Mouse (Mus musculus): ENCODE results near the gene Fxyd4. TPM values are rescaled to one million over a fixed set of nuclear protein-coding genes. Genes with fewer than 3 reads are reported as not detected.

Gene Fxyd4
- total and polyA plus RNA-seq, 3 experiments = 0.22 TPM; not detected in 2

DNA sequence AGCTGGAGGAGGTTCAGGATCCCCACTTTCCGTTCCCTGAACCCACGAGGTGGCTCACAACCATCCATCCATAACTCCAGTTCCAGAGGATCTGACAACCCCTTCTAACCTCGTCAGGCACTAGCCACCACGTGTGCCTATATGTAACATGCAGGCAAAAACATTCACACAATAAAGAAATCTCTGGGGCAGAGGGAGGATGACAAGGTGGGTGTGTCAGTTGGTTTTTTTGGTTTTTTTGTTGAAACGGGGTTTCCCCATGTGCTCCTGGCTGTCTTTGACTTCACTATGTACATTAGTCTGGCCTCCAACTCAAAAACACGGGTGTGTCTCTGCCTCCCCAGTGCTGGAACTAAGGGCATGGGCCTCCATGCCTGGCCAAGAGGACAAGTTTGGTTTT lies 47.2 kb downstream of the Fxyd4 start:
- peaks cover 10% of the 10 kb centered on the region for H3K79me2 ChIP-seq (ENCODE audit: control insufficient read depth, insufficient read depth, low read length, poor library complexity)
- TF ChIP-seq SIN3A (IDR thresholded peaks at IDR 0.05; ENCODE audit: low read length) (peak; percentile 74), MYC (IDR thresholded peaks at IDR 0.05; ENCODE audit: low read depth, low read length) (peak; percentile 63), HCFC1 (IDR thresholded peaks at IDR 0.05; ENCODE audit: low read depth, low read length) (0 out of 2 replicates have a peak, but pooled peaks have one; percentile 37), EP300 (IDR thresholded peaks at IDR 0.05; ENCODE audit: low read depth in 1 of 2, low read length in 2 of 2) (peak in 1 of 2 experiments; percentile 35; a peak in 1 of 4 replicates), UBTF (IDR thresholded peaks at IDR 0.05; ENCODE audit: borderline replicate concordance, insufficient read depth, low read depth, low read length) (no peak), ZNF384 (IDR thresholded peaks at IDR 0.05; ENCODE audit: low read depth, low read length) (peak; percentile 89), MAX (IDR thresholded peaks at IDR 0.05; ENCODE audit: low read length) (peak; percentile 84), POLR2A (IDR thresholded peaks at IDR 0.05; ENCODE audit: control insufficient read depth in 1 of 2, insufficient read depth in 1 of 2, low read depth in 1 of 2, low read length in 2 of 2, poor library complexity in 1 of 2) (0 out of 4 replicates have a peak, but pooled peaks of 1 of the 2 experiments have one; percentile 7), CHD2 (IDR thresholded peaks at IDR 0.05; ENCODE audit: low read length) (no peak), KAT2A (conservative IDR thresholded peaks at IDR 0.05; ENCODE audit: low read depth, low read length) (no peak), ETS1 (IDR thresholded peaks at IDR 0.05; ENCODE audit: low read depth, low read length) (peak; percentile 48; the same call in 1 of the 2 replicates), MXI1 (IDR thresholded peaks at IDR 0.05; ENCODE audit: low read depth, low read length) (peak; percentile 90), USF1 (IDR thresholded peaks at IDR 0.05; ENCODE audit: low read depth, low read length) (peak; percentile 50; the same call in 1 of the 2 replicates)
- H3K4me3 ChIP-seq (ENCODE audit: control insufficient read depth in 1 of 2, insufficient read depth in 1 of 2, low read depth in 2 of 2, low read length in 2 of 2) = peak overlapping the region in 1 of 2 experiments; percentile 1; a peak in 2 of 4 replicates
- H3K36me3 ChIP-seq (ENCODE audit: control insufficient read depth in 1 of 2, insufficient read depth in 2 of 2, low read length in 2 of 2) = peaks cover 0 to 39% of the 10 kb centered on the region in 2 experiments; a peak in 2 of 4 replicates
- peak overlapping the region; percentile 83 for H3K9ac ChIP-seq (ENCODE audit: control insufficient read depth, low read depth, low read length, poor library complexity, severe bottlenecking)
- H3K9me3 ChIP-seq (replicated peaks; ENCODE audit: insufficient read depth, low read length) = no peaks in the 10 kb centered on the region
- peak; percentile 69 for DNase-seq (ENCODE audit: low read depth, low spot score)
- H3K4me1 ChIP-seq (ENCODE audit: control insufficient read depth in 1 of 2, insufficient read depth in 2 of 2, low read length in 2 of 2) = peaks cover 19 to 32% of the 10 kb centered on the region in 2 experiments
- H3K27ac ChIP-seq (ENCODE audit: control insufficient read depth, low read depth, low read length) = peak overlapping the region; percentile 77
- no peaks in the 10 kb centered on the region for H3K27me3 ChIP-seq (ENCODE audit: control insufficient read depth in 1 of 2, insufficient read depth in 2 of 2, low read length in 2 of 2)

DNA sequence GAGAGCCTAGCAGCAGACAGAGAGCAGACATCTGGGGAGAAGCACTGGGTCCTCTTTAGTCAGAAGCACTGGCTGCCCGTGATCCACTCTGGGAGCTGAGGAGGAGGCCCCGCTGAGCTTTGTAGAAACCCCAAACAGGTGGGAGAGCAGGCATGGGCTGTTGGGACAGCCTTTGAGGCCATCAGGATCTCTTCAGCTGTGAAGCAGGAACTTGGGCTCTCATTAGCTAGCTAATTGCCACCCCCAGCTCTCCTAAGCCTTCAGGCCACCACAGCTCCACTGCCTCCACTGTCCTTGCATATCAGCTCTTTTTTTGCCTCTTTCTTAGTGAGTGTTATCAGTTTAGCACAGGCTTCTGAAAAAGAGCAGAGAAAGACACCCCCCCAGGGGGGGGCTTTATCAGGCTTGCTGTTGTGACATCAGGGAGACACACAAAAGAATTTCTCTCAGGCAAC lies 48.8 kb downstream of the Fxyd4 start:
- peak; percentile 95 for DNase-seq (ENCODE audit: low read depth, low spot score)
- Histone ChIP-seq H3K4me1 (ENCODE audit: control insufficient read depth in 1 of 2, insufficient read depth in 2 of 2, low read length in 2 of 2) (peaks cover 19 to 32% of the 10 kb centered on the region in 2 experiments), H3K9me3 (replicated peaks; ENCODE audit: insufficient read depth, low read length) (no peaks in the 10 kb centered on the region), H3K27me3 (ENCODE audit: control insufficient read depth in 1 of 2, insufficient read depth in 2 of 2, low read length in 2 of 2) (no peaks in the 10 kb centered on the region), H3K9ac (ENCODE audit: control insufficient read depth, low read depth, low read length, poor library complexity, severe bottlenecking) (peak overlapping the region; percentile 69), H3K4me3 (ENCODE audit: control insufficient read depth in 1 of 2, insufficient read depth in 1 of 2, low read depth in 2 of 2, low read length in 2 of 2) (peak overlapping the region; percentile 18 to 28), H3K36me3 (ENCODE audit: control insufficient read depth in 1 of 2, insufficient read depth in 2 of 2, low read length in 2 of 2) (peaks cover 0 to 39% of the 10 kb centered on the region in 2 experiments; a peak in 2 of 4 replicates), H3K27ac (ENCODE audit: control insufficient read depth, low read depth, low read length) (peak overlapping the region; percentile 98), H3K79me2 (ENCODE audit: control insufficient read depth, insufficient read depth, low read length, poor library complexity) (peaks cover 10% of the 10 kb centered on the region)
- TF ChIP-seq MXI1 (IDR thresholded peaks at IDR 0.05; ENCODE audit: low read depth, low read length) (peak; percentile 61; the same call in 1 of the 2 replicates), NELFE (IDR thresholded peaks at IDR 0.05; ENCODE audit: low read depth, low read length) (0 out of 2 replicates have a peak, but pooled peaks have one; percentile 25), POLR2A (IDR thresholded peaks at IDR 0.05; ENCODE audit: control insufficient read depth in 1 of 2, insufficient read depth in 1 of 2, low read depth in 1 of 2, low read length in 2 of 2, poor library complexity in 1 of 2) (peak in 1 of 2 experiments; percentile 38; a peak in 1 of 4 replicates), RCOR1 (IDR thresholded peaks at IDR 0.05; ENCODE audit: low read depth, low read length) (peak; percentile 96), USF2 (IDR thresholded peaks at IDR 0.05; ENCODE audit: borderline replicate concordance in 1 of 2, insufficient read depth in 1 of 2, low read depth in 1 of 2, low read length in 2 of 2) (no peak), GATA1 (IDR thresholded peaks at IDR 0.05; ENCODE audit: low read depth, low read length) (peak; percentile 100), POLR2AphosphoS2 (IDR thresholded peaks at IDR 0.05; ENCODE audit: low read length) (peak; percentile 60; the same call in 1 of the 2 replicates), MEF2A (IDR thresholded peaks at IDR 0.05; ENCODE audit: extremely low read depth, insufficient replicate concordance, low read depth, low read length, poor library complexity, severe bottlenecking) (no peak), UBTF (IDR thresholded peaks at IDR 0.05; ENCODE audit: borderline replicate concordance, insufficient read depth, low read depth, low read length) (no peak), SMC3 (IDR thresholded peaks at IDR 0.05; ENCODE audit: low read depth, low read length) (no peak), ETS1 (IDR thresholded peaks at IDR 0.05; ENCODE audit: low read depth, low read length) (peak; percentile 98), MAFK (IDR thresholded peaks at IDR 0.05; ENCODE audit: borderline replicate concordance, low read depth, low read length) (peak; percentile 87; the same call in 1 of the 2 replicates), SIN3A (IDR thresholded peaks at IDR 0.05; ENCODE audit: low read length) (peak; percentile 98), MYC (IDR thresholded peaks at IDR 0.05; ENCODE audit: low read depth, low read length) (peak; percentile 87), KAT2A (conservative IDR thresholded peaks at IDR 0.05; ENCODE audit: low read depth, low read length) (peak; percentile 41; the same call in 1 of the 2 replicates), ZNF384 (IDR thresholded peaks at IDR 0.05; ENCODE audit: low read depth, low read length) (peak; percentile 96), BHLHE40 (IDR thresholded peaks at IDR 0.05; ENCODE audit: borderline replicate concordance, low read depth, low read length) (no peak; the same call in 1 of the 2 replicates), MAZ (IDR thresholded peaks at IDR 0.05; ENCODE audit: low read depth, low read length) (peak; percentile 99), E2F4 (IDR thresholded peaks at IDR 0.05; ENCODE audit: borderline replicate concordance, low read depth, low read length) (no peak), MYB (IDR thresholded peaks at IDR 0.05; ENCODE audit: low read depth, low read length) (peak; percentile 72; the same call in 1 of the 2 replicates), TAL1 (IDR thresholded peaks at IDR 0.05; ENCODE audit: low read length) (peak; percentile 95), ZKSCAN1 (IDR thresholded peaks at IDR 0.05; ENCODE audit: low read depth, low read length) (no peak), CHD1 (IDR thresholded peaks at IDR 0.05; ENCODE audit: low read depth, low read length) (no peak)
